Mouse (Mus musculus) C2C12 (cell line): Measurements from ENCODE around the gene Gm20388.

ENCODE experiments used
- CEBPB ChIP-seq: IDR thresholded peaks from one replicate; pipeline ENCODE4 v1.6.1; 2011; ENCODE audit warnings: low read depth, mild to moderate bottlenecking, control low read depth, moderate library complexity
- CTCF ChIP-seq: IDR thresholded peaks from one replicate; pipeline ENCODE4 v1.5.1; 2011; ENCODE audit not compliant: control insufficient read depth, insufficient read depth, insufficient read length
- FOSL1 ChIP-seq: IDR thresholded peaks from one replicate; pipeline ENCODE4 v1.8.0; 2011; ENCODE audit warnings: mild to moderate bottlenecking, low read length; ENCODE audit not compliant: poor library complexity, insufficient read depth, severe bottlenecking
- MAX ChIP-seq: IDR thresholded peaks from one replicate; pipeline ENCODE4 v1.6.1; 2011; ENCODE audit warnings: mild to moderate bottlenecking, control low read depth
- MYOD1 ChIP-seq: IDR thresholded peaks from one replicate; pipeline ENCODE4 v1.6.1; 2011; ENCODE audit warnings: low read depth; ENCODE audit not compliant: control insufficient read depth, insufficient read length
- USF1 ChIP-seq: IDR thresholded peaks from one replicate; pipeline ENCODE4 v1.6.1; 2011; ENCODE audit warnings: low read depth, mild to moderate bottlenecking, control low read depth, moderate library complexity

GRCm38 (mm10) chr8:124056832-124057655 is 4146.4 kb downstream of the Gm20388 start:
- no peak for TF ChIP-seq MYOD1
- no peak for TF ChIP-seq FOSL1
- no peak for TF ChIP-seq CTCF
- no peak for TF ChIP-seq CEBPB
- TF ChIP-seq USF1: no peak
- no peak for TF ChIP-seq MAX
